Mouse (Mus musculus) myocyte (in vitro differentiated cells): ENCODE data around the gene Gm17651.

ENCODE experiments used
- CEBPB ChIP-seq: IDR thresholded peaks from 2 replicates; pipeline ENCODE4 v1.6.1; 2011; ENCODE audit warnings: mild to moderate bottlenecking, moderate library complexity; ENCODE audit not compliant: poor library complexity, insufficient read depth, severe bottlenecking
- MYOD1 ChIP-seq, 3 experiments: IDR thresholded peaks; one replicate each; pipeline ENCODE4 v1.6.1; 2011; ENCODE audit warnings: control low read depth in 2 of 3, low read depth in 2 of 3, mild to moderate bottlenecking in 2 of 3, moderate library complexity in 1 of 3; ENCODE audit not compliant: insufficient read length in 2 of 3, control insufficient read depth in 1 of 3
- TCF12 ChIP-seq: IDR thresholded peaks from one replicate; pipeline ENCODE4 v1.6.1; 2011; ENCODE audit warnings: mild to moderate bottlenecking, control low read depth; ENCODE audit not compliant: poor library complexity, insufficient read depth, severe bottlenecking

DNA sequence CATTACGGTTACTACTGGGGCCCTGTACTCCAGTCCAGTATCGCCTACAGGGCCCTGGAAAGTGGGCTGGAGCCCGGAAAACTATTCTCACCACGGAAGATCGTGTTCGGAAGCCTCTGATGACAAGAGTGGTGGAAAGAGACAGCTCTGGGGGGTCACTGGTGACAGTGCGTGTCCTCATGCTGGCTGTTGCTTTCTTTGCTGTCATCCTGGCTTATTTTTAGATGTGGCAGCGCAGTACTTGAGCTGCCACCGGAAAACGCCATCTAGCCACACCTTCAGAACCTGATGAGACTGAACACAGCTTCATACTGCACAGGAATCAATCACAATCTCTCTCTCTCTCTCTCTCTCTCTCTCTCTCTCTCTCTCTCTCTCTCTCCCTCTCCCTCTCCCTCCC lies 22.9 kb downstream of the Gm17651 start:
- TF ChIP-seq MYOD1 (IDR thresholded peaks at IDR 0.05; ENCODE audit: control insufficient read depth in 1 of 3, insufficient read length in 2 of 3, low read depth in 2 of 3) (no peak), CEBPB (no peak), TCF12 (no peak)
